Mouse (Mus musculus) forelimb bud, embryonic 11.5 days (tissue): ENCODE measurements around the gene Chchd4.

Experiments used
- DNase-seq: peaks from one replicate; pipeline ENCODE4 v3.0.0-alpha.2; 2012; ENCODE audit warnings: low read depth, low spot score

Gene Chchd4

DNA sequence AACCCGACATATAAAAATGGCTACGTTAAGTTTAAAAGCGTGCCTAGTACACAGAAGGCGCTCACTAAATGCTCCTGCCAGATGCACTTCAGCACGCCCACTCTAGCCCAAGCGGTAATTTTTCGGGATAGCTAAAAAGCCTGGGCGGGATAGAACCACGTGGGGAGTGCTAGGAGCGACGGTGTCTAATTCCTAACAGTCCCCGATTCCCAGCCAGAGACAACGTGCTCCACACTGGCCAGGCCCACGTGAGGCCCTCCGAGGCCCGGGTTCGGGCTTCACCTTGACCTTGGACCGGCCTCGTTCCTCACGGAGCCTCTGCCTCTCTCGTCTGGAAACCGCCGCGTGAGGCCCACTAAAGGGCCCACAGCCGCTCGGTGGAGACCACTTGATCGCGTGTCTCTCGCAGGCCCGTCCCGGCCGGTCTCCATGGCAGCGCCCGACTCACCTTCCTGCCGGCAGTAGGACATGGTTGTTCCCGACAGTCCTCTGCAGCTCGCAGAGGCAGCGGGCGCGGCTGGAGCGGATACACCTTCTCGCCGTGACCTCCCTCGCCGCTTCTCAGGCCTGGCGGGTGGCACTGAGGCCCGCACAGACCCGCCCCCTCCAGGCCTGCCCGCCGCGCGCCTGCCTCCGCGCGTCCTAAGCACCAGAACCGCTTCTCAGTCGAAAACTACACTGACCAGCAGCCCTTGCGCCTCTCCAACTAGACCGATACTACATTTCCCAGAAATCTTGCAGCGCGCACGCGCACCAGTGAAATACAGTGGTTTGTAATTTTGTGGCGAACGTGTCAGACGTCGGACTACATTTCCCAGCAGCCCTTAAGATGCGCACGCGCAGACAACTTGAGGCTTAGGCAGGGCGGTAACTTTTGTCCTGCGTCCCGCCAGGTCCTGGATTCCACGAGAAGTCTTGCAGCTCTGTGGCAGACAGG lies at the start of gene Chchd4, which contains the start of gene Tmem43:
Gene Chchd4 (minus strand): TSS at position 679 of the 937 bp plus-strand sequence.
Gene Tmem43 (plus strand): TSS at position 836 of the 937 bp plus-strand sequence.
- peak; percentile 100 for DNase-seq

DNA sequence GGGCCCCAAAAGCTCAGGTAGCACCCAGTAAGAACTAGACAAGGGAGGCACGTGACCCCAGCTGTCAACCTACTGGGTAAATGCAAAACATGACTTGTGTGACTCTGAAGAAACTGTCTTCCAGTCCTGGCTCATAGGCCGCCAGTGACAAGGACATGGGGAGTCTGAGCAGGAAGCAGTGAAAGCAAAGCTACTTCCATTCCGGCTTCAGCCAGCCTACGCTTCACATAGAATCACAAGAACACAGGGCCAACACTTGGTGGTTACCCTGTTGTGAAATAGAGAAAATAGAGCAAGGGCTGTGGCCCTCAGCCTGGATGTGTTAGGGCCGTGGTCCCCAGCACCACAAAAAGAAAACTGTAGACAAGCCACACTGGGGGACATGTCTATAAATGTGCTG lies 49.5 kb upstream of the Chchd4 start:
- no peak for DNase-seq

DNA sequence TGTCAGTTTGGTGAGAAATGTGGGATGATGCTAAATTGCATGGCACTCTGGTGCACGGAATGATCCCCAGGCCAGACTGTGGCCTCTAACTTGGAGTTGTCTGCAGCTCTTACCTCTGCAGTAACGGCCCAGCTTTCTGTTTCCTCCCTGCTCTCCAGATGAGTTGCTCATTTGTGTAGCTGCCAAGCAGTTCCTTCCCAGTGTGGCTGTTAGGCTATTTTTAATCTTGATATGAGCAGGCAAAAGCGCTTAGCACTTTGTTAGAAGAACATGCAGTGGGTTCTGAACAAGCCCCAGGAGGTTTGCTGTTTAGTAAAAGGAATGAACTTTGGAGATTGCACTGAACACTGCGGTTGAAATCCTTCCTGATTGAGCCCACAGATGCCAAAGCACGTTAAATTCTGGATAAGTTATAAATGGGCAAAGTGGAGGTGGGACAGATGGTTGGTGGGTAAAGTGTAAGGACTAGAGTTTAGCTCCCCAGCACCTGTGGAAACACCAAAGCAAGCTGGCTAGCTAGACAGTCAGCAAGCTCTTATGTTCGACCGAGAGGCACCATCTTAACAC lies 45.2 kb upstream of the Chchd4 start:
- DNase-seq, result no peak

DNA sequence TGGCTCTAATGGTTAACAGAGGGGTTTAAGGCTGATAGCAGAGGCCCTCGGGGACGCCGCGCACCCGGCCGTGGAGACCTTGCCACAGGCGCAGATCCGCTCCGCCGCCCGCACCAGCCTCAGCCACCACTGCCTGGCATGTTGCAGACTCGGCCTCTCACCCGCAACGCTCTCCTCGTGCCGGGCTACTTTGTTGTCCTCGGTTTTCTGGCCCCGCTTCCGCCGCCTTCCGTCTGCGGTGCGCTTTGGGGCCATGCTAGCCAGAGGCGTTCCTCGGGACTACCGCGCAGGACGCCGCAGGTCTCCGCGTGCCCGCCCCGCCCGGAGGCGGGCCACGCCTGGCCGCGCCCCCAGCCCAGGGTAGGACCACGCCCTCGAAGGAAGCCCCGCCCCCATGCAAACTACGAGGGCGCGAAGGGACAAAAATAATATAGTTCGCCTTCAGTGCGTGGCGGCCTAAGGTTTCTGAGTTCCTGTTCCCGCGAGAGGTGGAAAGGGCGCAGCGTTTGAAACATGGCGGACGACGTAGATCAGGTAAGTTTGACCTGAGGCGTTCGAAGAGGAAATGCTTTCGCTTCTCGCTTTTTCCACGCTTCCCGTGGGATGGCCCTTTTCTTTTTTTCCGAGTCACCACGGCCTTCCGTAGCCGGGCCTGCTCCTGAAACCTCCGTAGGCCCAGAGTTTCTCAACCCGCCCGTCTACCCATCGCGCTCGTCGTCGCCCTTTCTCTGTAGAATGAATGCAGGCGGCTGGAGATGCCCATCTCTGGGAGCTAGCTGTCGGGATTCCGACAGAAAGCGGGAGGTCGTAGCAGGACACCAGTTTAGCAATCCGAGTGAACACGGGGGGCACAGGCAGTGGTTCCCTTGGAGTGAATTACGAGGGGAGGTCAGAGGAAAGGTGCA lies 42.5 kb upstream of the Chchd4 start, which contains the start of the genes Xpc and Lsm3:
Gene Xpc (minus strand): TSS at position 344 of the 905 bp plus-strand sequence.
Gene Lsm3 (plus strand): TSS at position 384 of the 905 bp plus-strand sequence.
- peak; percentile 98 for DNase-seq

DNA sequence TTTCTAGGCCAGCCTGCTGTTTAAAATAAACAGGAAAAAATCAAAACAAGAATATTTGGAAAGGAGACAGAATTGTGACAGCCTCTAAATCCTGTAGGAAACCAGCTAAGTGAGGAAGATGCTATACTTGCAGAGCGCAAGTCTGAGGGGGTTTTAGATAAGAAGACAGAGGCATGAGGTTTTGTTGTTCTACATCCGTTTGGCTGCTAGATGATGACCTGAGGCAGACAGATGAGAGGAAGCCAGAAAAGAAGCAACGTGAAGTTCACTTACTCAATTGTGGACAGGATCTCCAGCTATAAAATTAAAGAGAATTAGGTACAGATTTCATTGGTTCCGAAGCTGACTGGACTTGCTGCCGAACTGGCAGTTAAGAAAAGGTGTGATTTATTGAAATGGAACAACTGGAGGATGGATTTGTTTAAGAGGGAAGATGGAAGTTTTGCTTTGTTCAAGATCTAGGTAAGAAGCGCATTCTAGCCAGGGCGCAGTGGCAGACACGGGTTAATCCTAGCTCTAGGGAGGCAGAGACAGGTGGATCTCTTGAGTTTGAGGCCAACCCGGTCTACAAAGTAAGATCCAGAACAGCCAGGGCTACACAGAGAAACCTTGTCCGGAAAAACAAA lies 41.5 kb upstream of the Chchd4 start:
- DNase-seq, result no peak

DNA sequence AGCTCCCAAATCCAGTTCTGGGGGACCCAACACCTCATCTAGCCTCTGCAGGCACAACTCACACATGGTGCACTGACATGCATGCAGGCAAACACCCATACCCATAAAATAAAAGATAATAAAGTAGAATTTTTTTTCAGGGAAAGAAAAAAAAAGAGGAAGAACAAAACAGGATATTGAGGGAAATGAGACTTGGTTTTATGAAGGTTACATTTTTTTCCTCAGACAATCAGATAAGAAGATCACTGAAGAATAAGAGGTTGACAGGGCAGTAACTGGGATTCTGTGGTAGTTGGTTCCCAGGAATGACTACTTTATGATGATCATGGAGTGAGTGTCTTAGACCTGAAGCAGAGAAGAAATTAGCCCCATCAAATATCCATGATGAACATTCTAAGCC lies 40.8 kb upstream of the Chchd4 start:
- no peak for DNase-seq

DNA sequence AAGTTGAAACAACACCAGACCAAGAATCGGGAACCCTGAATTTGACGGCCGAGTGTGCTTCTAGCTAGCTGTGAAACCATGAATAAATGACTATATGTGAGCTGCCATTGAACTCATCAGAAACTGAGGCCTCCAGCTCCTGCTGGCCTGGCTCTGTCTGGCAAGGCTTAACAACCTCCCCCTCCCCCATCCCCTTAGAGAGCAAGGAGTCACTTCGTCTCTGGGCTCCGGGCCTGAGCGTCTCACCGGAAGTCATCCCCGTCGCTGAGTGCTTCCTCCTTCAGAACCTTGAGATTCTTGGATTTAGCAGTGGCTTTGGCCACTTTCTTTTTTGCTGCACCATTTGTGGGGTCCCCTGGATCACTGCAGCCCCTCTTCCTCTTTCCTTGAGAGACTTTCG lies 36.9 kb upstream of the Chchd4 start:
- DNase-seq, result no peak

DNA sequence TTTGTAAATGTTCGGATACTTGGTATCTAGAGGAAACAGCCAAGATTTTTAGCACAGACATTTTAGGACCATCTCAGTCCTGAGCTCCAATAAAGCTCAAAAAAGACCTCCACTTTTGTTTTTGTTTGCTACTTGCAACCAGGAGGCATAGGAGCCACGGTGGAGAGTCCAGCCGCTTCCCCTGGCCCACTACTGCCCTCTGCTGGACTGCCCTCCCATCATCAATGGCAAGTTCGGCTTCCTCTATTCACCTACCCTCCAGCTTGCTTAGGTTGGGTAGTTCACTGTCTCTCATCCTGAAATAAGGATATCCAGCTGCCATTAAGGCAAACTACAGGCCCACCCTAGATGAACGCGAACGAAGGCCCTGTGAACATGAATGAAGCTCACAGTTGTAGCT lies 36.0 kb upstream of the Chchd4 start:
- peak; percentile 54 for DNase-seq

DNA sequence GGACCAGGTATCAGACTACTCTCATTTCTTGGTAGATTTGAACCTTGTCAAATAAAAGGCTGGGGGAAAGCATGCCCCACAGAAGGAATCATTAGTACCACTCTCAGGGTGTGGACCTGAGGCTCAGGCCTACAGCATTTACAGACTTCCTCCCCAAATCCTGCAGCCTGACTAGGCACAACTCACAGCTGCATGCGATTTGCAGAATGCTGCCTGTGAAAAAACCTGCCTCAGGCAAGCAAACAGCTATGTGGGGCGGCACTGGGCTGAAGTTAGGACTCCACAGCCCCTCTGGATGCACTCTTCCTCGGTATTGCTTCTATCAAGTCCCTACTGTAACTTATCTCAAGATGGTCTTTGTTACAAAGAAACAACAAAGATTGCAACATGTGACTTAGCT lies 34.7 kb upstream of the Chchd4 start:
- no peak for DNase-seq

DNA sequence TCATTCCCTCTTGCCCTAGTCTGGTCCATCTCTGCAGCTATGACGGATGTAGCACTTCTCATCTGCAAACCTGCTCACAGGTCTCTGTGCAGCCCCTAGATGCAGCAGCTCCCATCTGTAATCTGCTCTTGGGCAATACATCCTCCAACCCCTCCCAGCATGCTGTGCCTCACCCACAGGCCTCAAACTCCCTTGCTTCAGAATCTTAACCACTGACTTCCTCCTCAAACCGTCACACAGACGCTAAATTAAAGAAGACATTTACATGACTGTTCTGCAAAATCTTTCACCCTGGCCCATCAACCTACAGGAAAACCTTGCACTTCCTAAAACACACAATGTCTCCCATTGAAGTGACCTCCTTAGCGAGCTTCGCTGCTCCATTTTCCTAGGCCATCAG lies 32.7 kb upstream of the Chchd4 start:
- DNase-seq, result no peak

DNA sequence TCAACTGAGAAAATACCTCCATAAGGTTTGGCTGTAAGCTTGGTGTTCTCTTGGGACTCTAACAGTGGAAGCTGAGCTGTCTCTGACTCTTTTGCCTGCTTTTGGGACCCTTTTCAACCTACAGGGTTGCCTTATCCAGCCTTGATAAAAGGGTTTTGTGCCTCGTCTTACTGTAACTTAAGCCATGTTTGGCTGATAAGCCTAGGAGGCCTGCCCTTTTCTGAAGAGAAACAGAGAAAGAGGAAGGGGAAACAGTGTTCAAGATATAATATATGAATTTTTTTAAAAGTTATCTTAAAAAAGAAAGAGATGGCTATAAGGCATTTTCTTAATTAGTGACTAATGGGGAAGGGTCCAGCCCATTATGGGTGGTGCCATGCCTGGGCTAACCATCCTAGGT lies 30.0 kb upstream of the Chchd4 start:
- DNase-seq, result no peak

DNA sequence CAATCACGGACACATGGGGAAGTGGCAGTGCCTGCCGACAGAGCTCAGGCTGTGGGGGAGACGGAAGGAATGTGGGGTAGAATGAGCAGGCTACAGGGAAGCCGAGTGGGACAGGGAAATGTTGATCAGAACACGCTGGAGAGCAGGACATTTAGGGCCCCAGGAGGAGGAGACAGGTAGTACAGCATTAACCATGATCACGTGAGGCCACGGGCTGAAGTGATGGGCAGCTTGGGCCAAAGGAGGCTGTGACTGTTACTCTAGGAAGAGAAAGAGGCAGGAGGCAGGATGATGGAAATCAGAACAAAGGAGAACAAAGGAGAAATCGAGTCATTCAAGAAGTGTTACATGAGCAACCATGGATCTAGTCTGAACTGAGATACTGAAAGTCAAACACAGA lies 21.2 kb upstream of the Chchd4 start:
- no peak for DNase-seq

DNA sequence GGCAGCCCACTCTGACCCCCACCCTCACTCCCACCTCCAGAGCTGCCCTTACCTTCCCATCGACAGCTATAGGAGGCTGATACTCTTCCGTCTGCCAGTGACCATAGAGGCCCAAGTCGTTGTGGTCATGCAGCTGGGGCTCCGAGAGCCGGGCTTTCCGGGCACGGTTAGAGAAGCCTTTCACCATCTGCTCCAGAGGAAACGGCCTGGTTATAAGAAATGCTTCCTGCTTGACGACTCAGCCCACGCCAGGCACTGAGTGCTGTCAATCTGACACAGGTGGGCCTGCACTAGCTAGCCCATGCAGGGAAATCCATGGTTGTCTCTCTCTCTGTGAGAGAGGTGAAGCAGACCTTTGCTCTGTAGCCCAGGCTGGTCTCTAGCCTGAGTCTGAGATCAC lies 19.7 kb upstream of the Chchd4 start:
- DNase-seq, result no peak

DNA sequence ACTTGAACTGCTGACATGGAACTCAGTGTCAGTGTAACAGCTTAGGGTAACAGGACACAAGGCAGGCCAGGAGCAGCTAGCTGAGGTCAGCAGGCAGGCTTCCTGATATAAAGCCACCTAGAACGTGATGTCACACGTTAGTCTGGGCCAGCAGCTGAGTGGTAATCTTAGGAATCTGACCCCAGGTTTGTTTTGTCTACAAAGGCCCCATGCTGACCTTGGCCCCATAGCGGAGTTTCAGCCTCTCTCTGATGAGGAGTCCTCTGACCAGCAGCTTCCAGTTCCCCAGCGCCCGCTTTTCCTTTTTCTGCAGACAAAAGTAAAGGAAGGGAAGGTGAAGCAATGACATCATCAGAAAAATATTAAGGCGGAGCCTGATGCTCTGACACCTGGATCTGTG lies 17.7 kb upstream of the Chchd4 start:
- DNase-seq, result no peak

DNA sequence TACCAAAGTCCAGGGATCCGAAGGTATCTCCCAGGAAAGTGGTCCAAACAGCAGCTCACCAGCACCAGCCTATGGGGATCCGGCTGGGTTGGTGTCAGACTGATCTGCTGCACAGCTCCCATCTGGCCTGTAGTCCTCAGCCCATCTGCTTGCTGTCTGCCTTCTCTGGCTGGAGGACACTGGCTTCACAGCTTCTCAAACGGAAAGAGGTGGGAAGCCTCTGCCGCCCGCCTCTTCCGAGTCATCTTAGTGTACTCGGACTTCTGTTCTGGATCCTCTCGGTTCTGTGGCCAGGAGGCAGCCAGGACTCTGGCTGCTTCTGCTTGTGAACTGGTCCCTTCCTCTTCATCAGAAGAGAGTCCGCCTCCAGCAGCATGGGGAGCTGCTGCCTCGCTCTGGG lies 16.5 kb upstream of the Chchd4 start:
- DNase-seq, result no peak

DNA sequence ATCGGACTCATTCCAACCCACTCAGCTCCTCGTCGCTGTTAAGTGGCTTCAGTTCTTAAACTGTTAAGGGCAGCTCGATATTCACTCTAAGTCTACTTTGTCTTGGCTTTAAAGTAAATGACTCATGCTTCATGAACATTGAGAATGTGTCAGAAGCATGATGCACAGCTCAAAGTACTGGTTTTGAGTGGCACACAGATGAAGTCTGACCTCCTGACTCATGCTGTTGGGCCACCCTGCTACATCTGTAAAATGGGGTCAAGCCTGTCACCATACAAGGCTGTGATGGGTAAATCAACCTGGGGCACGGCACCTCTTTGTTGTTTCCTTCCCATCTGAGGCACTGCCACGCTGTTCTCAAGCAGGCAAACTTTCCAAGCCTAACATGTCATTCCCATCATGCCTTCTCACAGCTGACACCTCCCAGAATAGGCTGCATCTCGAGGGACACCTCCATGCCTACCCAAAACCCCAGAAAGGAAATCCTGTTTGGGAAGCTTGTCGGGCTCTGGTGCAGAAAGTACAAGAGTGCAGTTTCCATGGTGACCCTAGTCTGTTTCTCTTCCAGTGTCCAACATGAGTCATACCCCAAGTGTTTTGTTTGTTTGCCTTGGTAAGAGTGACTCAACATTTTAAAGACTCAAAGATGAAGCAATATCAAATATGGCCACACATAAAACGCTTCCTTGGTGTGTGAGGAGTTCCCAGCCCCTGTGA lies 15.3 kb upstream of the Chchd4 start:
- DNase-seq, result no peak

DNA sequence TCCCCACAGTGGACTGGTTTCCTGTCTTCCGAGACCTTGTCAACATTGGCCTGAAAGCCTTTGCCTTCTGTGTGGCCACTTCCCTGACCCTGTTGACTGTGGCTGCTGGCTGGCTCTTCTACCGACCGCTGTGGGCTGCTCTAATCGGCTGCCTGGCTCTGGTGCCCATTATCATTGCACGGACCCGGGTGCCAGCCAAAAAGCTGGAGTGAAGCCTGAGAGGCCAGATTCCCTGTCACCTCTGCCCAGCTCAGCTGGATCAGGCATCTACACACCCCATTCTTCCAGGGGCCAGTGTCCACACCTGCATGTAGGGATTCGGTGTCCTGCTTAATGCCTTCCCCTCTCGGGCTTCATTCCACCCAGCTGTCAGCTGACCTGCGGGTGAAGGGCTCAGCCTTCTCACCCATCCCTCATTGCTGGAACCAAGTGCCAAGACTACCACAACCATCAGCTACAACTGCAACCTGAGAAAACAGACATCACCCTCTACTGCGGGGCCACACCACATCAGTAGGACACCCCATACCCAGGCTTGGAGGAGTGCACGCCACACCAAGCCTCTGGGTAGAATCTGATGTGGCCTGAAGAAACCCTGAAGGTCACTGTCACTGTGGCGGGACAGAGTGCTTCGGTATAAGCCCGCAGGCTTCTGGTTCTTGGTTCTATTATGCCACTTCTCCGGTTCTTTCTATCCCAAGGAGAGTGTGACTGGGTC lies 13.5 kb upstream of the Chchd4 start:
- no peak for DNase-seq

DNA sequence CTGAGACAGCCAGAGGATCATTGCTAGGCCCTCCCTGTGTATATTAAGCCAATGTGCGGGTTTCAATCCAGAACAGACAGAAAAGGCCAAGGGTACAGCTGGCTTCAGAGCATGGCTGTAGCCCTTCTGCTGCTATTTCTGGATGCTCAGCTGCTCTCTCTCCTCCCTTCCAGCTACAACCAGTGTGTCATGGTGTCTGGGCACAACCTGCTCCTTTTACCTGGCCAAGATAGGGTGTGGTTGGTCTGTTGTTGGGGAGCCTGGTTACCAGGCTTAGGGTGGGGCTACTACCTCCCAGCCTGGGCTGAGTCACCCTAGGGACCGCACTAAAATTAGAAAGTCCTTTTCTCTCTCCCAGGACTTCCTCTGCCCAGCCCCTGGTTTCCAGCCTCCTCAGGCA lies 10.0 kb upstream of the Chchd4 start:
- DNase-seq, result no peak

DNA sequence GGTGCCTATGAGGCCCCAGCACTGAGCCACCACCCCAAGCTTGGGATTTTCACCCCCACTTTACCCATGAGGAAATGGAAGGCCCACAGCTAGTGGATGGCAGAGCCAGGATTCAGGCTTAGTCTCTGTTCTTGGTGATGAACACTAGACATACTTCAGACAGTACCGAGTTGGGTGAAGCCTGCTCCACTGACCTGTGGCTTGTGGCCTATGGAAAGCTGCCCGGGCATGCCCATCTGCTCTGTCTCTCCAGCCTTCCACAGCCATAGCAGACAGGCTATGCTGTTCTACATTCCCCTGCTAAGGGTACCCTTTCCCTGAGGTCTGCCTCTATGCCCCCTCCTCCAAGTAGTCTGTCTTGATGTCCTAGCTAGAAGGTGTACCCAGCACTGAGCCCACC lies 3.2 kb upstream of the Chchd4 start:
- no peak for DNase-seq
